Mouse (Mus musculus) right cerebral cortex, postnatal 4 days (tissue): Measurements from ENCODE around the gene Evpl.
"Not testable (repeated sequence)": the region's sequence is repeated elsewhere in the genome, so short reads cannot be mapped to it uniquely, and the experiment has no call there.

Source experiments
- DNase-seq: peaks from one replicate; pipeline ENCODE4 v3.0.0-alpha.2; 2022

The Evpl gene

DNA sequence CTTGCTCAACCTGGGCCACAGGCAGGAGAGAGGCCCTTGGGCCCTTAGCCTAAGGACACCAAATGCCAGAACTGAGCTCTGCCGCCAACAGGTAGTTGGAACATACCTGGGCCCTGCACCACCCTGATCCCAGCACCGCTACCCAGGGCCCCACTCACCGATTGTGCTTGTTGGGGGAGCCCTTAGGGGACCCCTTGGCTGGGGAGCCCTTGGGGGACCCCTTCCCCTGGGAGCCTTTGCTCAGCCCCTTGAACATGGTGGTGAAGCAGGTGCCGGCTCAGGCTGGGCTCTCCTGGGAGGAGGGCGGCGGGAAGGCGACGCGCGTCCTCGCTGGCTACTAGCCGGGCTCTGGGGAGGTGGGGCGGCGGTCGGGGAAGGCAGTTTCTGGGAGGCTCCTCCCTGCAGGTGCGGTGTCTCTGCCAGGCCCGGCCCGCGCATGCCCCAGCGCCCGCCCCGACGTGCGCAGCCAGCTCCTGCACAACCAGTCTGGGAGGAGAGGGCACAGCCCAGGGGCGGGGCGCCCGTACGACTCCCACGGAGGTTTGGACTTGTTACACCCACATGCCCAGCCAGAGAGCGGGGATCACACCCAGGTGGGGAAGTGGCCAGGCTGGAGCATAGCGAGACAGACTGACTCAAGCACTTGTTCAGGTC lies at the start of gene Evpl:
Gene Evpl, minus strand, starts transcription at position 336 of the 654 bp plus-strand sequence.
- no peak for DNase-seq

DNA sequence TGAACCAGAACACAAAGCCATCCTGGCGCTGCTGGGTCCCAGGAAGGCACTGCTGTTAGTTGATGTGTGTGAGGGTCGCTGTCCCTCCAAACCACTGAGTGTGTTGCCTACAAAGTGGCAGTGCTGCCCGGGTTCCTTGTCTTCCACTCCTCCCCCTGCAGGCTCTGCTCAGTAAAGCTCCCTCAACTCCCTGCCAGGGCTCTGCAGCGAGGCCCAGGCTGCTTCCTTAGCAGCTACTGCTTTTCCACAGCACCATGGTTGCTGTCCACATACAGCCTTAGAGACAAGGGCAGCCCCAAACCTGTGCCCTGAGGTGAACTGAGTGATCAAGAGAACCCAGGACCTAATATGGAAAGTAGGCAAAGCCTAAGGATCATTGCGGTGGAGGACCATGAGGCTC lies 49.5 kb upstream of the Evpl start:
- no peak for DNase-seq

DNA sequence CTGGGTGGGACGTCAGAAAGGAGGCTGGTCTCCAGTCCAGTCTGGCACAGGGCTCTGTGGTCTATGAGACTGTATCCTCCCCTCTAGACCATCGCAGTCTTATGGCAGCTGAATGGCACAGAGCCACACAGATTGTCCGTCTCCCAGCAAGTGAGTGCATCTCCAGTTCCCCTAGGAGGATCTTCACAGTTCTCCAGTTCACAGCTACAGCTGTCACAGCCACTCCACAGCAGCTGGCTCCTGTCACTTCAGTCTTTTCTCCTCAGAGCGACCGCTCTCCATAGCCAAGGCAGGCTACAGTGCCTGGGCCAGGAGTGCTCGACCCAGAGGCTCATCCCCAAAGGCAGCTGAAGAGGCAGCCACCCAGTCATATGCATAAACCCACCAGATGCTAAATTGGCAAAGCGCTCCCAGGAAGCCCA lies 47.9 kb upstream of the Evpl start:
- no peak for DNase-seq

DNA sequence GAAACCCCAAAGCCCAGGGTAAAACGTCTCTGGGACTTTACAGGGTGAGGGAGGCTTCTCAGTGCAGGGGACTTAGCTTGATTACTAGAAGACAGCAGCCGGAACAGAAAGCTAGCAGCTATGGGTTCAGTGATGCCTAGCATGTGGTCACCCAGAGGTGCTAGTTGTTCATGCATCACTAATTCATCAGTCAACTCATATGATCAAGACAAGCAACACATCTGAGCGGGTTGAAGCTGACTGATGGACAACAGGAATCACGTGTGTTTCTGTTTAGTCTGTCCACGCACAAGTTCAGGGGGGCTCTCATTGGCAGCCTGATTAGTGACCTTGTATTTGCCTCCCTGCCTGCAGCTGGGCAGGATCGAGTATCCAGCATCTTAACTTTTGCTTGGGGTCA lies 46.1 kb upstream of the Evpl start:
- no peak for DNase-seq

DNA sequence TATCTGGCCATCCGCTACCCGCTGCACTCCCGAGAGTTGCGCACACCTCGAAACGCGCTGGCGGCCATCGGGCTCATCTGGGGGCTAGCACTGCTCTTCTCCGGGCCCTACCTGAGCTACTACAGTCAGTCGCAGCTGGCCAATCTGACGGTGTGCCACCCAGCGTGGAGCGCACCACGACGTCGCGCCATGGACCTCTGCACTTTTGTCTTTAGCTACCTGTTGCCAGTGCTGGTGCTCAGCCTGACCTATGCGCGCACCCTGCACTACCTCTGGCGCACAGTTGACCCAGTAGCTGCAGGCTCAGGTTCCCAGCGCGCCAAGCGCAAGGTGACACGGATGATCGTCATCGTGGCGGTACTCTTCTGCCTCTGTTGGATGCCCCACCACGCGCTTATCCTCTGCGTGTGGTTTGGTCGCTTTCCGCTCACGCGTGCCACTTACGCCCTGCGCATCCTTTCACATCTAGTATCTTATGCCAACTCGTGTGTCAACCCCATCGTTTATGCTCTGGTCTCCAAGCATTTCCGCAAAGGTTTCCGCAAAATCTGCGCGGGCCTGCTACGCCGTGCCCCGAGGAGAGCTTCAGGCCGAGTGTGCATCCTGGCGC lies 45.1 kb upstream of the Evpl start:
- DNase-seq, result no peak

DNA sequence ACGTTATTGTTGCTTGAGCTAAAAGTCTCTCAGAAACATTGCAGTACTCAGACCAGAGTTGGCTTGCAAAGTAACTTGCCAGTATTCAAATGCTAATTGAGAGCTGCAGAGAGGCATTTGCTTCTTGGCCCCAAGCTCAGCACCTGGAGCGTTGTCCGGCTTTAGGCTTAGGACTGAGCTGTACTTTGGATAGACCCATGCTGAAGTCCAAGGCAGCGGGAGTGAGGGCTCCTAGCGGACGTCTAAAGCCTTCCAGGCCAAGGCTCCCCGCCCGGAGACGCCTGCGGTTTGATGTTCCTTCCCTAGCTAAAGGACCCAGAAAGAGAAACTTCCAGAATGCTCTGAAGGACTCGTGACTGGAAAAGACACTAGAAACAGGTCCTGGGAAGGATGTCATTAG lies 44.2 kb upstream of the Evpl start:
- no peak for DNase-seq

- DNase-seq, result no peak
Measured at GRCm38 (mm10) chr11:116281671-116282070, 43.8 kb upstream of the Evpl start.

DNA sequence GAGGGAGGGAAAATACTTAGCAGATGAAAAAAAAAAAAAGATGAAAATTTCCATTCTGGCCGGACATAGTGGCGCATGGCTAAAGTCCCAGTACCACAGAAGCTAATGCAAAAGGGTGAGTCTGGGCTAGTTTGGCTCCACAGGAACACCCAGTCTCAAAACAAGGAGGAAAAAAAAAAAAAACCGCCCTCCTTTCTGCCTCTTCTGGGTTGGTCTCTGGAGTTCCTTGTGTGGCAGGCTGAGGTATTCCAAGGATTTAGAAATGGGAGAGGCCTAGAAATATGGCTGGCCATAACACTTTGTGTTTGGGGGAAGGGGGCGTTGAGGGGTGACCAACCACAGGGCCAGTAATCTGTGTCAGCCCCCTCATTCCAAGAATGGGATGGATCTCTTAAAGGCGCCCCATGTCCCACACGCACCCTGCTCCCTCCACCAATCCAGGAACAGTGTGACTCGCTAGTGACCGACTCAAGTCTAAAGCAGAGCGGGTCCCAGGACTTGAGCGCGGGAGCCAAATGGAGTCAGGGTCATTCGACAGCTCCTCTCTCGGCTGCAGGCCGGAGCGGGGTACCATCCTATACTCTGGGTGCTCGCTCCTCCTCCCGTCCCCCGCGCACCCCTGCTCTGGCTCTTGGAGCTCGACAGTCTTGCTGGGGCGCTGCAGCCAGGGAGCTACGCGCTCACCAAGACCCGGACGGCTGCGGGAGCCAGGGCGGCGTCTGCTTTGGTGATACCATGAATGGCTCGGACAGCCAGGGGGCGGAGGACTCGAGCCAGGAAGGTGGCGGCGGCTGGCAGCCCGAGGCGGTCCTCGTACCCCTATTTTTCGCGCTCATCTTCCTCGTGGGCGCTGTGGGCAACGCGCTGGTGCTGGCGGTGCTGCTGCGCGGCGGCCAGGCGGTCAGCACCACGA lies 43.1 kb upstream of the Evpl start, which contains the start of gene Galr2:
Gene Galr2, plus strand, starts transcription at position 189 of the 913 bp plus-strand sequence.
- peak; percentile 33 for DNase-seq

DNA sequence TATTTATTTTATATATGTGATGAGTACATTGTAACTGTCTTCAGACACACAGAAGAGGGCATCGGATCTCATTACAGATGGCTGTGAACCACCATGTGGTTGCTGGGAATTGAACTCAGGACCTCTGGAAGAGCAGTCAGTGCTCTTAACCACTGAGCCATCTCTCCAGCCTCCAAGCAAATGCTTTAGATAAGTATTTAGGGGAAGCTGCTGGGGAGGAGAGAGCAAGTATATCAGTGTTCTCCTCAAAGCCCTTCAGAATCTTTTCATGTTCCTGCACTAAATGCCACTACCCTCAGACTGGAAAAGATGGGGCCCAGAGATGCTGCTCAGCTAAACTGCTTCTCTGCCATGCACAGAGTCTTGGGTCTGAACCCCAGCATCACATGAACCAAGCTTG lies 39.3 kb upstream of the Evpl start:
- not testable (repeated sequence) for DNase-seq

GRCm38 (mm10) chr11:116274045-116274666 lies 36.3 kb upstream of the Evpl start, which contains the start of gene Srp68:
Gene Srp68 (minus strand): TSS chr11:116274217.
- peak; percentile 90 for DNase-seq

GRCm38 (mm10) chr11:116273469-116274044 lies 35.7 kb upstream of the Evpl start:
- DNase-seq, result no peak

- no peak for DNase-seq
Measured at GRCm38 (mm10) chr11:116272589-116273468, 35.0 kb upstream of the Evpl start.

GRCm38 (mm10) chr11:116269560-116269959 lies 31.7 kb upstream of the Evpl start:
- no peak for DNase-seq

DNA sequence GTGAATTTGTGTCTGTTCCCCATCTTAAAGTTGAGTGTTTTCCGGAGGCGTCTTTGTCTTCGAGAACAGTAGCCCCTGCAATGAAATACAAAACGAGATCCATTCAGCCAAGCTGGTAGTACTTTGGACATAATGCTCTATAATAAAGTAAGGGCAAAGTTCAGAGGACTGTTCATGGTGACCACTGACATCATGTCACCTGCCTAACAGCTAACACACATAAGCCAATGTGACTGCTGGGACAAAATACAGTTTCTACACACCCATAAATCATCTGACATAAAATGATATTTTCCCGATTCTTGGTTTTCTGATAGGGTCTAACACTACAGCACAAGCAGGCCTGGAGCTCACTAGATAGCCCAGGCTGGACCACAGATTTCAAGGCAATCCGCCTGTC lies 30.4 kb upstream of the Evpl start:
- DNase-seq, result no peak

GRCm38 (mm10) chr11:116267637-116268036 lies 29.8 kb upstream of the Evpl start:
- DNase-seq, result no peak

DNA sequence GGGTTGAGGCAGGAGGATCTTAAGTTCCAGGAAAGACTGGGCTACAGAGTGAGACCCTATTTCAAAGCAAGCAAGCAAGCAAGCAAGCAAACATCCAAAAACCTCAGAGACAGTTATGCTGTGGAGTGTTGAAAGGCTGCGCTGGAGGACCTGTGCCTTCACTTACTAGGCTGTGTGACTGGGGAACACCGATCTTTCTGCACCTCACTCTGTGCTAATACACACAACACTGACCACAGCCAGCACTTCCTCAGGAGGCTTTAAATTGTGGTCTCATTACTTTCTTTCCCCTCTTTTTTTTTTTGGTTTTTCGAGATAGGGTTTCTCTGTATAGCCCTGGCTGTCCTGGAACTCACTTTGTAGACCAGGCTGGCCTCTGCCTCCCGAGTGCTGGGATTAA lies 28.0 kb upstream of the Evpl start:
- no peak for DNase-seq

- peak; percentile 32 for DNase-seq
Measured at GRCm38 (mm10) chr11:116265352-116265751, 27.5 kb upstream of the Evpl start.

- no peak for DNase-seq
Measured at GRCm38 (mm10) chr11:116260259-116260658, 22.4 kb upstream of the Evpl start.

DNA sequence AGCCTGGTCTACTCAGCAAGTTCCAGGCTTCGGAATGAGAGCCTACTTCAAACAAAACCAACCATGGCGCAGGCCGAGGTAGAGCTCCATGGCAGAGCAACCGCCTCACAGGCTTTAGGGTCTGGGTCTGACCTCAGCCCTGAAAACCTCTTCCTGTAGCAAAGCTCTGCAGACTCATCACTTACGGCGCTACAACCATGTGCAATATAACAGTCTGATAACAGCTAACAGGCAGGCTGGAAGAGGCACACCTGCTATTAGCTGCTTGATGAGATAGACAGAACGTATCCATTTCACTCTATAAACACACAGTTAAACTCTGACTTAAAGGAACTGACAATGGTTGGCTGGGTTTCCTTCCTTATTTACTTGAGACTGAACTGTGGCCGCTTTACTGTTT lies 21.6 kb upstream of the Evpl start:
- DNase-seq, result no peak

DNA sequence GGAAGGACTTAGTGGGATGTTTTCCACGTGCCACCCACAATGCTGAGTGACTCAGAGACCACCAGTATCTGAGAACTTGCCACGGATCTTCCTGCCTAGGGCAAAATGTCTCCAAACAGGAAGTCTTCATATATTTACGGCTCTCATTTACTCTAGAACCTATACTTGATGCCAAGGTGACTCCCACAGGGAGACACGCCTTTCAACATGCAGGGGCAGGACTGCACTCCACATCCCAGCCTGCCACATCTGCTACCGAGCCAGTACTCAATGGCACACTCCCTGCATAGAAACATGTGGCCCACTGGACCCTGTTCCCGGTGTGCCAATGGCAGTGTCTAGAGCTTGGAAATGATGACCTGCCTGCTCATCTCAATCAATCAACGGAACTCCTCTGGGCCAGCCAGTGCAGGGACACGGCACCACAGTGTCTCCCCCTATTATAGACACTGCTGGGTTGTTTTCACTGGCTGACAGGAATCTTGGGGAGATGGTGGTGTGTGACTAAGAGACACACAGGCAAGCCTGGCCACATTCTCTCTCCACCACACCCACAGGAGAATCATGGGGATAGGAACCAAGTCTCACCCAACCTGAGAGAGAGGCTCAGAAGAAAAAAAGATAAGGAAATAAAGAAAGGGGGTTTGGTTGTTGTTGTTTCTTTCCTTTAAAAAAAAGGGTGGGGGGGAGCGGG lies 18.3 kb upstream of the Evpl start:
- no peak for DNase-seq
